Mouse (Mus musculus) embryonic facial prominence, embryonic 12.5 days (tissue): ENCODE results near the gene Mtss1l. TPM values are rescaled to one million over a fixed set of nuclear protein-coding genes. Genes with fewer than 3 reads are reported as not detected.

Experiments used
- ATAC-seq: fragments of 200-750 bp; cut with Nextera tagmentation; 2 replicates; pipeline ENCODE4 v1.8.0; 2017; ENCODE audit not compliant: insufficient number of reproducible peaks, insufficient read depth, low FRiP score, low TSS enrichment
- H3K27ac ChIP-seq: fragments of 300-500 bp; sonication (generic); 2 replicates; pipeline ENCODE4 v1.5.1; 2016; ENCODE audit warnings: mild to moderate bottlenecking
- H3K27me3 ChIP-seq: fragments of 300-500 bp; sonication (generic); 2 replicates; pipeline ENCODE4 v1.6.1; 2016; ENCODE audit warnings: mild to moderate bottlenecking, moderate library complexity
- H3K36me3 ChIP-seq: fragments of 300-500 bp; sonication (generic); 2 replicates; pipeline ENCODE4 v1.6.1; 2016; ENCODE audit warnings: mild to moderate bottlenecking
- H3K4me1 ChIP-seq: fragments of 300-500 bp; sonication (generic); 2 replicates; pipeline ENCODE4 v1.6.1; 2016
- H3K4me2 ChIP-seq: fragments of 300-500 bp; sonication (generic); replicated peaks from 2 replicates; pipeline ENCODE4 v1.6.1; 2016; ENCODE audit warnings: mild to moderate bottlenecking, moderate library complexity
- H3K4me3 ChIP-seq: fragments of 300-500 bp; sonication (generic); 2 replicates; pipeline ENCODE4 v1.5.1; 2016; ENCODE audit warnings: mild to moderate bottlenecking
- H3K9ac ChIP-seq: fragments of 300-500 bp; sonication (generic); 2 replicates; pipeline ENCODE4 v1.6.1; 2016; ENCODE audit warnings: mild to moderate bottlenecking, moderate library complexity
- H3K9me3 ChIP-seq: fragments of 300-500 bp; sonication (generic); 2 replicates; pipeline ENCODE4 v1.6.1; 2016; ENCODE audit warnings: mild to moderate bottlenecking, moderate library complexity
- WGBS: fragments of 180-500 bp; shearing (Covaris S2); methylation state at CpG from one replicate; pipeline ENCODE4 v1.1.7; 2016; 5-methylcytosine and 5-hydroxymethylcytosine counted together
- polyA plus RNA-seq: library from polyadenylated mRNA; unstranded; fragments of >200 nt; fragmentation: Nextera tagmentation; extraction: Ambion mirVana; gene quantifications from 2 replicates; pipeline ENCODE4 v1.2.1, GENCODE M21; 2016

The Mtss1l gene
- polyA plus RNA-seq: 10.9 and 17.4 TPM in 2 replicates

DNA sequence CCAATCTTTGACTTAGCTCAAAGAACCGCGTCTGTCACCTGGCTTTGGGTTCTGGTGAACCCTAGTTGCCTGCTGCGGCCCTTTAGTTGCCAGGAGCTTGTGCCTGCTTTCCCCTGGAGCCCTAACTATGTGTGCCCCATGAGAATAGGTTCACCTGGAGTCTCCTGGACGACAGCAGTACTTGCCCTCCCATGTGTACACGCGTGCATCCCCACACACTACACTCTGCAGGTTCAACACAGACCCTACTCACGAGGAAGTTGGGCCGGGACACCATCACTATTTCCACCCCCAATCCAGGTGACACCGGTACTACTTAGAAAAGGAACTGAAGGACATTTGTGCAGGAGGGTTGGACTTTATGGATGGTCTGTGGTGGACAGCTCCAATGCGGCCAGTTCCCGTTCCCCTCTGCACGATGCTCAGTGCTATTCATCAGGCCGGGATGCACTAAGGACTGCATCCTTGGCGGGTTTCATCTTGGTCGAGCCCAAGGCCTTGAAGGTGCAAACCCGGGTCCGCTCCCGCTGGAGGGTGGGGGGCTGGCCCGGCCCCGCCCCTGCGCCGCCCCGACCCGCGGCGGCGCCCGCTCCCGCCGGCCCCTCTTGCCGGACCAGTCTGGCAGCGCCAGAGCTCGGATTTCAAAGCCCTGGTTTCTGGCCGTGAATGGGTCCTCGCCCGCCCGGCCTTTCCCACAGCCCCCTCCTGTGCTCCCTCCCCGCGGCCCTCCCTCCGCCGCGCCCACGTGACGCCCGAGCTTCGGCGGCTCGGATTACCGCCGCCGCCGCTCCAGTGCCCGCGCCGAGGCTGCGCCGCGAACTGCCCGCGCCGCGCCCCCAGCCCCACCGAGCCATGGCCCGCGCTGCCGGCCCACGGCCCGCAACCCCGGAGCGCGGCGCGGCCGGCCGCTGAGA is at the start of gene Mtss1l:
Mtss1l (plus strand) TSS at position 792 of the 914 bp plus-strand sequence.
- Histone ChIP-seq H3K9ac (peak within 1 kb of the TSS; percentile 93), H3K27ac (peak within 1 kb of the TSS; percentile 90), H3K4me3 (peak within 1 kb of the TSS; percentile 88), H3K4me2 (peak within 1 kb of the TSS; percentile 87), H3K27me3 (no peaks in the 10 kb centered on the region), H3K4me1 (peaks cover 78% of the 10 kb centered on the region), H3K9me3 (no peaks in the 10 kb centered on the region), H3K36me3 (0 out of 2 replicates have a peak, but pooled peaks cover 4% of the 10 kb centered on the region)
- WGBS: 4% methylated on average over 53 of the region's 75 CpGs
- ATAC-seq: peak; percentile 86

DNA sequence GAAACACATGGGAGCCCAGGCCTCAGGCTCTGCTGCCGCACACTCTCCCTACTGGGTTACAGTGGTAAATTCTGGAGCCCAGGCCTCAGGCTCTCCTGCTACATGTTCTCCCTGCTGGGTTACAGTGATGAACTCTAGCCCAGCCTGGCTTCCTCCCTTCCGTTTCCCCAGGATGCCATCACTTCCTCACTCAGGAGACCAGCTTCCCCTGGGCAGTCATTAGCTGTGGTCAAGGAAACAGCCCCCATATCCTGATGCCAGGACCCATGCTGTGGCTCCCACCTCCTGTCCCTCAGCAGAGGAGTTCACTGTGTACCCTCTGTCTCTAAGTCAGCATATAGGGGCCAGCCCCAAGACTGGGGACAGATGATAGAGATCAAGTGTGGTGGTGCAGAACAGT is 49.1 kb upstream of the Mtss1l start:
- H3K27ac ChIP-seq: peak overlapping the region; percentile 31; the same call in 1 of the 2 replicates
- H3K4me1 ChIP-seq: peaks cover 12% of the 10 kb centered on the region
- no peak overlapping the region for H3K9ac ChIP-seq
- WGBS: 85% methylated on average over 2 of the region's 2 CpGs
- peaks cover 11% of the 10 kb centered on the region; the same call in 1 of the 2 replicates for H3K36me3 ChIP-seq
- no peak overlapping the region for H3K4me3 ChIP-seq
- H3K4me2 ChIP-seq: no peak overlapping the region
- ATAC-seq: no peak
- no peaks in the 10 kb centered on the region for H3K27me3 ChIP-seq
- H3K9me3 ChIP-seq: no peaks in the 10 kb centered on the region

GRCm38 (mm10) chr8:110673168-110673567 is 48.1 kb upstream of the Mtss1l start:
- Histone ChIP-seq H3K27ac (no peak overlapping the region), H3K4me2 (no peak overlapping the region), H3K36me3 (peaks cover 11% of the 10 kb centered on the region; the same call in 1 of the 2 replicates), H3K4me1 (peaks cover 21% of the 10 kb centered on the region), H3K9ac (no peak overlapping the region), H3K9me3 (no peaks in the 10 kb centered on the region), H3K27me3 (no peaks in the 10 kb centered on the region), H3K4me3 (no peak overlapping the region)
- WGBS: 69% methylated on average over 2 of the region's 2 CpGs
- no peak for ATAC-seq

DNA sequence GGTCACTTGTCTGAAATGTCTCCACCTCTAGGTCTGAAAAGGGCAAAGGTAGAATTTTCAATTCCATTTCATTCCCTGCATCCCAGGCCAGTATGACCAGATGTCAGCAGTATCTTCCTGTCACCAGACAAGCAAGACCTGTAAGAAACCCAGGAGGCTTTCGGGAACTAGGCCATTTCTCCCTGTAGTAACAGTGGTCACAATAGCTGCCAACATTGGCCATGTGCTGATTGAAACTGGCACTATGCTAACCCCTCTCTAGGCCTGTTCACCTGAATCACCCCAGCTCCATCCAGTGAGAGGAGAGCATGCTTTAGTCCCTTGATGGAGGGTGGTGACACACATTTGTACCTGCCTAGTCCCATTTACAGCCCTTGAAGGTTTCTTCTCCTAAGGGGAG is 46.7 kb upstream of the Mtss1l start:
- Histone ChIP-seq H3K27me3 (no peaks in the 10 kb centered on the region), H3K36me3 (peaks cover 11% of the 10 kb centered on the region; the same call in 1 of the 2 replicates), H3K4me2 (no peak overlapping the region), H3K9me3 (no peaks in the 10 kb centered on the region), H3K27ac (no peak overlapping the region), H3K4me3 (no peak overlapping the region), H3K9ac (no peak overlapping the region), H3K4me1 (peaks cover 21% of the 10 kb centered on the region)
- WGBS: 90% methylated on average over 1 of the region's 1 CpGs
- no peak for ATAC-seq

GRCm38 (mm10) chr8:110676702-110677101 is 44.6 kb upstream of the Mtss1l start:
- Histone ChIP-seq H3K4me2 (no peak overlapping the region), H3K27ac (peak overlapping the region; percentile 90), H3K9ac (no peak overlapping the region), H3K4me3 (no peak overlapping the region), H3K27me3 (no peaks in the 10 kb centered on the region), H3K4me1 (peaks cover 21% of the 10 kb centered on the region), H3K36me3 (peaks cover 10% of the 10 kb centered on the region; the same call in 1 of the 2 replicates), H3K9me3 (no peaks in the 10 kb centered on the region)
- peak; percentile 92 for ATAC-seq
- 29% methylated on average over 5 of the region's 5 CpGs for WGBS

DNA sequence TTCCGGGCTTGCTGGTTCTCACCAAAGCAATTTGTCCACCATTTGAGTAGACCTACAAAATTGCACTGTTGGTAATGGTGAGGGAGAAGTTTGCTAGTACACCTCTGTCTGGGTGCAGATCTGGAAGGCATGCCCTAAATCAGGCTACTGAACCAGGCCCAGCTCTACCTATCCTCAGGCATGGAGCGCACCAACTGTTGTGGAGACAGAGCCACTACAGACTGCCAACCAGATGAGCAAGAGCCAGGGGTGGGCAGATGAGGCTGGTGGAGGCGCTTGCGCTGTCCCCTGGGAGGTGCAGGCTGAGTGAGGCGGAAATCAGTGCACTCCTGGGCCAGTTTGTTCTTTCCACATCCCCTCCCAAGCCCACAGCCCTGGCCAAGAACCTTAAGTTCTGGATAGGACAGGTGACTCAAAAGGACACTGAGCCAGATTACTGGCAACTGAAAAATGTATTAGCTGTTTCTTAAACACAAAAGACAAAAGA is 44.1 kb upstream of the Mtss1l start:
- no peaks in the 10 kb centered on the region for H3K27me3 ChIP-seq
- H3K4me2 ChIP-seq: no peak overlapping the region
- 68% methylated on average over 5 of the region's 5 CpGs for WGBS
- ATAC-seq: no peak
- H3K27ac ChIP-seq: peak overlapping the region; percentile 90
- H3K36me3 ChIP-seq: peaks cover 6% of the 10 kb centered on the region
- peaks cover 21% of the 10 kb centered on the region for H3K4me1 ChIP-seq
- H3K9ac ChIP-seq: no peak overlapping the region
- no peaks in the 10 kb centered on the region for H3K9me3 ChIP-seq
- no peak overlapping the region for H3K4me3 ChIP-seq

DNA sequence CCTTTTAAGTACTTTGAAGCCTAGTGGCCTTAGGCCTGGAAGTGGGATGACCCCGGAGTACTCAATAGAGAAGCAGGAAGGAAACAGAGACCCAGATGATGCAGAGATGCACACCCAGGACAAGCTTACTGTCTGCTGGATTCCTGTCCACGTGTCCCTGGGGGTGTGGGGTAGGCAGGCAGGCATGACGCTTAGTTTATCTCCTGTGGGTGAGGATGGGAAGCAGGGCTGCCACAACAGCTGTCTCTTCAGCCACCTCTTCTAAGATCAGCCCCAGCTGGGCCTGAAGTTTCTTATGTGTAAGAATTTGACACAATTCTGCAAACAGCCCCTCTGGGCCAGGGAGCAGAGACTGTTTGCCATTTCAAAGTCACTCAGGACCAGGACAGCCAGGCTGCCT is 42.3 kb upstream of the Mtss1l start:
- no peak for ATAC-seq
- Histone ChIP-seq H3K36me3 (peaks cover 19% of the 10 kb centered on the region), H3K27me3 (no peaks in the 10 kb centered on the region), H3K4me1 (peaks cover 21% of the 10 kb centered on the region), H3K27ac (no peak overlapping the region), H3K4me2 (no peak overlapping the region), H3K9ac (no peak overlapping the region), H3K9me3 (no peaks in the 10 kb centered on the region), H3K4me3 (no peak overlapping the region)
- 65% methylated on average over 3 of the region's 3 CpGs for WGBS

DNA sequence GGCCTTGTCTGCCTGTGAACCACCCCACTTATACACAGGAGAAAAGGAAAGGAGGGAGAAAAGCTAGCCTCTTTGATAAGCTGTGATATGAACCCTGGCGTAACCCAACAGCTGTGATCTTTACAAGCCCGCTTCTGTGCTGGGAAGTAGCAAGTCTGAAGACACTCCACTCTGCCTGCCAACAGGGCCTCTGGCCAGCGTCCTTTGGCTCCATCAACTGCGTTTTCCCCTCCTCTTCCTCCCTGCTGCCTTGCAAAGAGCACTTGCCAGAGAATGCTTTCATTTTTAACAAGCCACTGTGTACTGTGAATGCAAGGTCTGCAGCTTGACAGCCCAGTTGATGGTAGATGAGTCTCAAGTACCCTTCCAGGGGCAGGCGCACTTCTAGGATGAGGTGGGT is 33.5 kb upstream of the Mtss1l start:
- H3K9ac ChIP-seq: no peak overlapping the region
- 83% methylated on average over 5 of the region's 5 CpGs for WGBS
- H3K27ac ChIP-seq: no peak overlapping the region
- H3K9me3 ChIP-seq: no peaks in the 10 kb centered on the region
- ATAC-seq: no peak
- H3K4me3 ChIP-seq: no peak overlapping the region
- H3K36me3 ChIP-seq: peaks cover 38% of the 10 kb centered on the region
- peaks cover 5% of the 10 kb centered on the region; the same call in 1 of the 2 replicates for H3K4me1 ChIP-seq
- H3K27me3 ChIP-seq: no peaks in the 10 kb centered on the region
- H3K4me2 ChIP-seq: no peak overlapping the region

DNA sequence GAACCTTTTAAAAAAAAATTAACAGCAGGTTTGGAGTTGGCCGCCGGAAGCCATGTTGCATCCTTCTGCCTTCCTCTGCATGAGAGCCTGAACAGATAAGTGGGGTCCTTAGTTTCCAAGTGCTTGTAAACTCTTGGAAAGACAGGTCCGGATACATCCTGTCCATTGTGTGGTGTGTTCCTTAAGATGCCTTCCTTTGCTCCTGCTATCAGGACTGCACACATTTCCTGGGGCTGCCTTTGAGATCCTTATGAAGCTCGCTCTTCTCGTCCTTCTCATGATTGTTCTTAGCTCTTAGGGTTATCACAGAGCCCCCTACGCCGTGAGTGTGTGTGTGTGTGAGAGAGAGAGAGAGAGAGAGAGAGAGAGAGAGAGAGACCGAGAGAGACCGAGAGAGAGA is 31.3 kb upstream of the Mtss1l start:
- Histone ChIP-seq H3K4me3 (no peak overlapping the region), H3K27me3 (no peaks in the 10 kb centered on the region), H3K9me3 (no peaks in the 10 kb centered on the region), H3K4me2 (no peak overlapping the region), H3K27ac (no peak overlapping the region), H3K4me1 (peaks cover 5% of the 10 kb centered on the region; the same call in 1 of the 2 replicates), H3K9ac (no peak overlapping the region), H3K36me3 (peaks cover 23% of the 10 kb centered on the region)
- no peak for ATAC-seq
- WGBS: 82% methylated on average over 9 of the region's 9 CpGs

DNA sequence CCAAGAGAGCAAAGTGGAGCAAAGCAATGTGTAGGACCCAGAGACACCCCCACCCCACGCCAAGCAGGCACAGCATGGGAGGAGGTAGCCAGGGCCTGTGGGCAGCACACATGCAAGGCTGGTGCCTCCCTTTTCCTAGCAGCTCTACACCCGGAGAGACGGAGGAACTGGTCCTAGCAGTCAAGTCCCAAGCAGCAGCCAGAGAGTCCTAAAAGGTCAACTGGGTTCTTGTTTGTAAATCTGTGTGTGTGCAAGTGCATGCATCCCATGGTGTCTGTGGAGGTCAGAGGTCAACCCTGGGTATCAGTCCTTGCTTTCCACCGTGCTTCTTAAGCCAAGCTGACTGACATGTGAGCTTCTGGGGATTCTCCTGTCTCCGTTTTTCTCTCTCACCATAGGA is 27.1 kb upstream of the Mtss1l start:
- WGBS: 64% methylated on average over 5 of the region's 5 CpGs
- H3K4me3 ChIP-seq: no peak overlapping the region
- H3K4me1 ChIP-seq: peaks cover under 1% of the 10 kb centered on the region; the same call in 1 of the 2 replicates
- H3K9ac ChIP-seq: no peak overlapping the region
- ATAC-seq: no peak
- no peaks in the 10 kb centered on the region for H3K9me3 ChIP-seq
- peaks cover 2% of the 10 kb centered on the region; the same call in 1 of the 2 replicates for H3K36me3 ChIP-seq
- H3K27me3 ChIP-seq: no peaks in the 10 kb centered on the region
- no peak overlapping the region for H3K27ac ChIP-seq
- H3K4me2 ChIP-seq: no peak overlapping the region

DNA sequence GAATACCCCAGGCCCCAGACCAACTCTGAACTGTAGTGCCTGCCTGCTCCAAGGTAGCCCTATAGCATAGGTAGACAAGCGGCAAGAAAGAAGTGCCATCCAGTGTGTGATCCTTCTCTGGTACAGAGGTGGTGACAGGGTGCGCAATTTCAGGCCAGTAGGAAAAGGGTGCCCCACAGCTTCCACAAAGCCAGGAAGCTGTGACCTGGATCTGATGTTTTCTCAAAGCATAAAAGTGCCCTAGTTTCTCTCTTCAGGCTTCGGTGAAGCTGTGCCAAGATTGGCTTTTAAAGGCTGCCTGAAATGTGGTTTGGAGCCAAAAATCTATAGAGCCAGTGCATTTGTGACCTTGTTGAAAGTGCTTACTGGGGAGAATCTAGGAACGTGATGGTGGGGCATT is 26.4 kb upstream of the Mtss1l start:
- H3K4me2 ChIP-seq: no peak overlapping the region
- no peak for ATAC-seq
- no peaks in the 10 kb centered on the region for H3K27me3 ChIP-seq
- H3K27ac ChIP-seq: no peak overlapping the region
- 92% methylated on average over 4 of the region's 4 CpGs for WGBS
- H3K4me1 ChIP-seq: no peaks in the 10 kb centered on the region
- no peak overlapping the region for H3K9ac ChIP-seq
- H3K36me3 ChIP-seq: peaks cover 7% of the 10 kb centered on the region; the same call in 1 of the 2 replicates
- H3K4me3 ChIP-seq: no peak overlapping the region
- H3K9me3 ChIP-seq: no peaks in the 10 kb centered on the region

GRCm38 (mm10) chr8:110695431-110695830 is 25.8 kb upstream of the Mtss1l start:
- no peak overlapping the region for H3K4me2 ChIP-seq
- H3K4me3 ChIP-seq: no peak overlapping the region
- no peaks in the 10 kb centered on the region for H3K4me1 ChIP-seq
- 0 out of 2 replicates have a peak overlapping the region, but pooled peaks have one; percentile 11 for H3K27ac ChIP-seq
- WGBS: 83% methylated on average over 5 of the region's 5 CpGs
- H3K9me3 ChIP-seq: no peaks in the 10 kb centered on the region
- H3K27me3 ChIP-seq: no peaks in the 10 kb centered on the region
- H3K9ac ChIP-seq: no peak overlapping the region
- ATAC-seq: 0 out of 2 replicates have a peak, but pooled peaks have one; percentile 23
- H3K36me3 ChIP-seq: peaks cover 7% of the 10 kb centered on the region; the same call in 1 of the 2 replicates
